Mouse (Mus musculus) kidney, adult 9 months (tissue): ENCODE results near the gene Selenom.

Source experiments
- DNase-seq: peaks from one replicate; pipeline ENCODE4 v3.0.0; 2022

Gene Selenom

DNA sequence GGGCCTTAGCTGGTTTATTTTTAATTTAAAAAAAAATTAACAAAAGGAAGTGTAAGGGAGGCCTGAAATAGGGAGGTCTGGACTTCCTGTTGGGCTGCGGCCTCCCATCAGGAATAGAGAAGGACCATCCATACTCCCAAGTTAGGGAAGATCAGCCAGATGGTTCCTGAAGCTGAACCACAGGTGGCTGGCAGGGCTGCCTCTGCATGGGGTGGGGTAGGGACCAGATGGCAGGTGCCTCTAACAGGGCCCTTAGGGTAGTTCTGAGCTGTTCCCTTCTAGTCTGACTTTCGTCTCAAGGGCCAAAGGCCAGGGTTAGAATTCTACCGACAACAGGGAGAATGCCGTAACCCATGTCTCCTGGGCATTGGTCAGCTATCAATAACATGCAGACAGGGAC, 1.2 kb downstream of the Selenom start:
- DNase-seq = no peak

DNA sequence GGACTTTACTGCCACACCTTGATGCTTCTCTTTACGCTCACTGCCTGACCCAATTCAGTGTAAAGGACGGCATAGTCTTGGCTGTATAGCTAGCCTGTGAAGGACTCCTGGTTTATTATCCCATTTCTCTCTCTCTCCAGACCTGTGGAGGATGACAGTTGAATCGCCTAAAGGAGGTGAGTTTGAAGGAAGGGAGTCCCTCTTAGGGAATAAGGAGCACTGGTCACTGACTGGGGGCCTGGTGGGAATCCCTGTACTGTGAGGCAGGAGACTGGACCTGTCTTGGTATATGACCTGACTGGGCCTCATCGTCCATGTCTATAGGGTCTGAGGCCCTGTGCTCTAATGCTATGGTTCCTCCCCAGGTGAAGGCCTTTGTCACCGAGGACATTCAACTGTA, 1.6 kb downstream of the Selenom start:
- no peak for DNase-seq

DNA sequence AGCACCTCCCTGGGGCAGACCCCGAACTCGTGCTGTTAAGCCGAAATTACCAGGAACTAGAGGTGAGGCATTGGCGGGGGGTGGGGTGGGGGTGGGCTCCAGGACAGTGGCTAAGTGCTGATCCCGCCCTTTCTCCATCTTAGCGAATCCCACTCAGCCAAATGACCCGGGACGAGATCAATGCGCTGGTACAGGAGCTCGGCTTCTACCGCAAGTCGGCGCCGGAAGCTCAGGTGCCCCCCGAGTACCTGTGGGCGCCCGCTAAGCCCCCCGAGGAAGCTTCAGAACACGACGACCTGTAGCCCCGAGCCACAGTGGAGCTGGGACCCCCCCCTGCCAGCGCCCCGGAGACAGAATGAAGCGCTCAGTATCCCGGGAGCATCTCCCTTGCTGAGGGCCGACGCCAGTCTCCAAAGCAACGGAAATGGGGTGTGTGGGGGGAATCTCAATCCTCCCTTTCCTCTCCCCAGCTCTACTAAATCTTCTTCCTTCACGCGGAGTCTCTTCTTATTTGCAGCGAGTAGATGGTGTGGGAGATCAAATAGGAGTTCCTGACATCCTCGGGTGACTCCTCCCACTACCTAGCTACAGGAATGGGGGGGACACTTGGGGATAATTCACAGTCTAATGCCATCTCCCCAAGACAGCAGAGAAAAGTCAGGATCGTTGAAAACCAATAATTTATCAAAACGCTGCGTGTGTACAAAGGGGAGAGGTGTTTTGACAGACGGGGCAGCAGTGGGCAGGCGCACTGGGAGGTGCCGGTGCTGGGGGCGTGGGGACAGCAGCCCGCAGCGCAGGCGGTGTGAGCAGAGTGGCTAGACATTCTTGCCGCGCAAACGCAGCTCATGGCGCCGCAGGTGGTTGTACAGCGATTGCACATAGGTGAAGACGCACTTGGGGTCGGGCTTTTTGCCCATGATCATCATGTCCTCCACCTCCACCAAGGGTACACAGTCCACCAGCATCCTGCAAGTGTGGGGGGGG, 2.7 kb downstream of the Selenom start:
- peak; percentile 47 for DNase-seq

DNA sequence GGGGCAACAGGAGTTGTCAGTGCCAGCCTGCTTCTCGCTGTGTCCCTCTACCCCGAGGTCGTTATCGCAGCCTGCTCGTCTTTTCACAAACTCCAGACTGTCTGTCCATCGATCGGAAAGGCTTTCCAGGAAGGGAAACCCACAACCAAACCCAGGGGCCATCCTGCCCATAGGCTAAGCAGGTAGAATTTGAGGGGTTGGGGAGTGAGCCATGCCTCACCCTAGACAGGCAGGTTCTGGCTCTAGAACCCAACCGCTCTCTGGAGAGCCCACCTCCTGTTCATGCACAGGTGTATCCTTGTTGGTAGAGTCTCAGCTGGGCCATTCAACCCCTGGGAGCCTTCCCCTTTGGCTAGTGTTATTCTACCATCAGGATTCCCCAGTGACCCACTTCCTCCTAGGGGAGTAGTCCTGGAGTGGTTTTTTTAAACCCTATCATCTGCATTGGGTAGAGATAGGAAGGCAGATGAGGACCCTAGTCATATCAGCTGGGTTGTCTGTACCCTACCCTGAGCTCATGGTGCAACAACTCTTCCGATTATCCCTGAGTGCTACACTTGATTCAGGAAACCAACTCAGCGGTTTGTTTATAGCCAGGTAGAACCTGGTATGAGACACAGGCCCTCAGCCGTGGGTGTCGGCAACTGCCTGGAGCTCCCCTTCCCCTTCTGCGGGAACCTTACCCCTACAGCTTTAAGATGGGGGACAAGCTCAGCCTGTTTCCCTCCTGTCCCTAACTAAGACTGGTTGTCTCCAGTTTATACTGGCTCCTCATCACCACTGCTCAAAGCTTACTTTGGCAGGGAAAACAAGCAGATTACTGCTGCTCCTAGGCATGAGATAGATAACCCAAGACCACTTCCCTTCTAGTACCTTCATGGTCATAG, 3.6 kb downstream of the Selenom start:
- no peak for DNase-seq

DNA sequence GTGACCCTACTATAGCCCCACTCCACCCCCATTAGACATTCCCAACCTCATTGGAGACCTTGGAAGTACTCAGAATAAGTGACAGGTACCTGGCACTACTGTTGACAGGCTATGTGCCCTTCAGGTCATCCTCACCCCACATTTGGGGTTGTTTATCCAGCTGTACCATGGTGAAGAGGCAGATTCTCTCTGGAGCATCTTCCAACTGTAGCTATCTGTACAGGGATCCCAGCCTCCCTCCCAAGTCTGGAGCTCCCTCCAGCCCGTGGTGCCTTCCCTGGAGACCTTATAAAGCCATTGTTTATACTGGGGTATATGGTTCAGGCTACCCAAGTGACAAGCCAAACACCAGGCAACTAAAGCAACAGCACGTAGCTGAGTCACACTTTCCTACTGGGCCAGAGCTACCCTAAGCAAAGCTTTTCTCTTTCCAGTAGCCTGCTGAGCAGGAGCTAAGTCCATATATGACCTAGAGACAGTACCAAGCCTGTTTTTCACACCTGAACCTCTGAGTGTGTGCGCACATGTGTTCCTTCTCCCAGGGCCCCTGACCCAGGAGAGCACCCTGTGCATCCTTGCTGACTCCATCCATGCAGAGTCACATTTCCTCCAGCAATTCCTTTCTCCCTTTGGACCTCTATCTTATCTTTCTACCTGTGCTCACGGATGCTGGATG, 4.7 kb downstream of the Selenom start:
- DNase-seq = no peak

DNA sequence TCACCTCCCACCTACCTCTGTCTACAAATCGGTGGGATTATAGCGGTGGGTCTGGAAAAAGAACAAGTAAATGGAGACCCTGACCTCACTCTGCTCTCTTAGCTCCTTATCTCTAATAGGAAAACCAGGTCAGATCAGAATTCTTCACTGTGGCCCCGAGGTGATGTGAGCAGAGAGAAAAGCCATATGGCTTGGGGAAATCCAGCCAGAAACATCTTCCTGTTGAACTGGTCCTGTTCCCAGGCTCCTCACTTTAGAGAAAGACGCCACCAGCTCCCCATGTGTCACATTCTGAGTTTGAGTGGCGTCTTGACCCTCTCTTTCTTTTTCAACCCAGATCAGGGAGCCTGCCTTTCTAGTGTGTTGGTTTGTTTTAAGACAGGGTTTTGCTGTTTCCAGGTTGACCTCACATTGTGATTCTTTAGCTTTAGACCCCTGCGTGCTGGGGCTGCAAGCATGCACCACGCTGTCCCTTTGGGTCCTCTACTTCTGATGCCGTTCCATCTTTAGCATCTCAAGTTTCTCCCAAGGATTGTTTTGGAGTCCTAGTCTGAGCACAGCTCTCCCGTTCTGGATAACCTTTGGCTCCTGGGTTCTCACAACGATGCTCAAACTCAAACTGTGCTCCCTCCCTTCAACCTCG, 5.4 kb downstream of the Selenom start:
- DNase-seq = no peak

DNA sequence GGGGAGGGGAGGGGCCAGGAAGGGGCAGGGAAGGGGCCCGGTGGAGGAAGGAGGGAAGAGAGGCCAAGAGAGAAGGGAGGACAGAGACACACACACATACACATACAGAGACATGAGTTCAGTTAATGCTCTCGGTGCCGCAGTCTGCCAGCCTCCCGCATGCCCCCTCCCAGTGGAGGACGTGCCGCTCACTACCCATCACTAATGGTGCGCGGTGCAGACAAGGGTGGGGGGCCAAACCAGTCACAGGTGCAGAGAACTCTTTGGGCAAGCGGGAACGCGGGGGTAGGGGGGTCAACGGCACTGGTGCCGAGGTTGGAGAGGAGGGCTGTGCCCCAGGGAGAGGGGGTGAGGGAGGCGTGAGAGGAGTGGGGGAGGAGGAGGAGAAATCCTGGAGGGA, 6.4 kb downstream of the Selenom start:
- DNase-seq = no peak

DNA sequence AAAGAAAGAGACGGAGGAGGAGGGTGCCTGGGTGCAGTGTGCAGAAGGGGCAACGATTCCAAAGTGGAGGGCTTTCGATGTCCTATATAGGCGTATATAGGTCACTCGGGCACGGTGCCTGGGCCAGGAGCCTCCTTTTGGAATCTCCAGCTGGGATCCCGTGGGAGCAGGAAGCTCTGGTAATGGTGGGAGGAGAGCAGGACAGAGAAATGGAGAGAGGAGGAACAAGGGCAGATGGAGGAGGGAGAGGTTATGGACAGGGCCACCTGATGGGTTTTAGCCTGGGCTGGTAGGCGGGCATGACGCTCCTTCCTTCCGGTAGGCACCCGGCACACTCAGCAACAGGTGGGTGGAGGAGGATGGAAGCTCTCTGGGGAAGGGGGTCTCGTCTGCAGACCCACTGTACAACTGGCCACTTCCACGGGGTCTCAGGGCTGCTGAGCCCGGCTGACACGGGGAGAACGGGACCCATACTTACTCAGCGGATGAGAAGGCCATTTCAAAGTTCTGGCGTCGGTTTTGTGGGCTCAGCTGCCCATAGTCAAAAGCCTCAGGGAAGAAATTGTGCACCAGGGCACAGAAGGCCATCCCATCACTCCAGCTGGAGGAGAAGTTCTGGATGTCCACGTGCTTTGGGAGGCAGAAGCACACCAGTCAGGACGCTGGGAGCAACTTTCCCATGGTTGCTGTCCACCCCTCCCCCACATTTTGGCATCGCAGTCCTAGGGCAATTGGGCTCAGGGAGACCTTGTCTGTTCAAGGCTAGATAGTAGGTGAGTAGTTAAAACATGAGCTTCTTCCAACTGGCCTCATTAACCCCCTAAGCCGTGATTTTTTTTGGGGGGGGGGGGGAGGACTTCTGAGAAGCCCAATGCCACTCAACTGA, 7.1 kb downstream of the Selenom start:
- no peak for DNase-seq

DNA sequence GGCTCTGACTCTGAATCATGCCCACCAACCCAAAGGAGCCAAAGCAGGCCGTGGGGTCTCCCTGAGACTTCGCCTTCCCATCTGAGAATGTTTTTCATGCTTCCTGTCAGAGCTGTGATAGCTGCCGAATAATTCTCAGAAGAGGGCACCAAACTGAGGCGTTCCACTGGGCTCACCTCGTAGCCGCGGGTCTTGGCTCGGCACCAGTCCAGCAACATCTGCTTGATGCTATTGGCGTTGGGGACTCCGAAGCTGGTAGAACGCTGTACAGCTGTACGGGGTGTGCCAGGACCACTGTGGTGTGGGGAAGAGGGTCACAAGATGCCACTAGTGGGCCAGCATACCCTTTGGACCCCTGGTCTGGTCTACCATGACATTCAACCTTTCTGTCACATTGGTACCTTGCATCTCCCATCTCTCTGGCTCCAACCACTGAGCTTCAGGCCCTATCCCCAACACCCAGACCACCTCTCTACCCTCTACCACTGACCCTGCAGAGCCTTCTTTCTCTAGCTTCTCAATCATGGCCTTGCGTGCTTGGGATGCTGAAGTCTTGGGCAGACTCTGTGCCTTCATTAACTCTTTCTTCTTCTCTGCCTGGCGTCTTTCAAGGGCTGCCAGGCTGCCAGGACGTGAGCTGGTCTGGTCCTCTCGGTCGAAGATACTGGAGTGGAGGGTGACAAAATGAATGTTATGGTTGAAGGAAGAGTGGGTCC, 8.0 kb downstream of the Selenom start:
- DNase-seq = no peak

DNA sequence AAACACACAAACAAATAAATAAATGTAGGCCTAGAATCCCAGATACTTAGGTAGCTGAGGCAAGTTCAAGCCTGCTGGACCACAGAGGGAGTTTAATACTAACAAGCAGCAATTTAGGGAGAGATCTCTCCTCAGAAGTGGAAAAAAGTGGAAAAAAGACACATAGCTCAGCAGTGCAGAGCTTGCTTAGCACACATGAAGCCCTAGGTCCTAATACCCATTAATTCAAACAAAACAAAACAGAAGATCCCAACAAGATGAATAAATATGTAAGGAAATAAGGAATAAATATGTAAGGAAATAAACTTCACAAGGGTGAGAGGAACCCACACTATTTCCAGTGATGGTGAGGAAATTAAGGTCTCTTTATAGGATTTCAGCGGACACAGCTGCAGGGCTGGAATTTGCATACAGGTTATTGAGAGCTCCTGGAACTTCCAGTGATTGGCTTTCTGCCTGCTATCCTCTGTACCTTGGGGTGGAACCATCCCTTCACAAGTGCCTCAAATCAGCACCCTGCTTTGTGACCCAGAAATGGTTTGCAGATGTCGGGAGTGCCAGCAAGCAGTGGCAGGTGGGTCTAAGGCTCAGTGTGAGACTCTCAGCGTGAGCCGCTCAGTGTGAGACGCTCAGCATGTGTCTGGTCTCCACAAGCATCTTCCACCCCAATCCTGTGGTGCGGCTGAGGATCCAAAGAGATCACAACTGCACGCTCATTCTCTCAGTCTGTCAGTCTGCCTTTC, 9.5 kb downstream of the Selenom start:
- DNase-seq = no peak

DNA sequence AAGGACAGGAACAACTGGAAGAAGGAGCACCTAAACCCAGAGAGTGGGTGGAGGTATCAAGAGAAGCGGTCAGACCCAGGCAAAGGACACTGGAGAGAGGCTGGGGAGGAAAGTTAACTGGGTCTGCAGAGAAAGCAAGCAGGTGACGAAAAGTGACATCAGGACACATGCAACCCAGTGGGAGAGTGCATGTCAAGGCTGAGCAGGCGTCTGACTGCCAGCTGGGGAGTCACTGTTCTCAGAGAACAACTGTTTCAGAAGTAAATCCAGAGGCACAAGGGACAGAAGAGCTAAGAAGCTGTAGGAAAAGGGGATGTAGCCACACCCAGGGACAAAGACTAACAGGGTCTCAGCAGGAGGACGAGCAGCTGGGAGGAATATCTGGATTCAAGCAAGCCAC, 11.1 kb downstream of the Selenom start:
- DNase-seq = no peak

DNA sequence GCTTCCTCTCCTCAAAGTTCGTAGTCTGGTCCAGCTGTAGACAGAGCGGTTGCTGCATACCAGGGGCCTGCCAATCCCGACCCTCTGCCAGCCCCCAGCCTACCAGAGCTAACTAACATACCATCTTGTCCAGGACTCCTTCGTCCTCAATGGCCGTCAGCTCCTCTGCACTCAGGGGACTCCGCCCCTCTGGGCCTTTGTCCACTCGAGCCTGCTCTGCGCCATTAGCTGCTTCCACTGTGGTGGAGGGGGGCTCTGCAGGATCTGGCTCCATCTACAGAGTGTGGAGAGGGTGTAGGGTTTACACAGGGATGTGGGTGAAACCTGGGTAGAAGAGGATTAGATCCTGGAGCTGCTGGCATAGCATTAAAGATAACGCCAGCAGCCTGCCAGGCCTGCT, 11.7 kb downstream of the Selenom start:
- no peak for DNase-seq

DNA sequence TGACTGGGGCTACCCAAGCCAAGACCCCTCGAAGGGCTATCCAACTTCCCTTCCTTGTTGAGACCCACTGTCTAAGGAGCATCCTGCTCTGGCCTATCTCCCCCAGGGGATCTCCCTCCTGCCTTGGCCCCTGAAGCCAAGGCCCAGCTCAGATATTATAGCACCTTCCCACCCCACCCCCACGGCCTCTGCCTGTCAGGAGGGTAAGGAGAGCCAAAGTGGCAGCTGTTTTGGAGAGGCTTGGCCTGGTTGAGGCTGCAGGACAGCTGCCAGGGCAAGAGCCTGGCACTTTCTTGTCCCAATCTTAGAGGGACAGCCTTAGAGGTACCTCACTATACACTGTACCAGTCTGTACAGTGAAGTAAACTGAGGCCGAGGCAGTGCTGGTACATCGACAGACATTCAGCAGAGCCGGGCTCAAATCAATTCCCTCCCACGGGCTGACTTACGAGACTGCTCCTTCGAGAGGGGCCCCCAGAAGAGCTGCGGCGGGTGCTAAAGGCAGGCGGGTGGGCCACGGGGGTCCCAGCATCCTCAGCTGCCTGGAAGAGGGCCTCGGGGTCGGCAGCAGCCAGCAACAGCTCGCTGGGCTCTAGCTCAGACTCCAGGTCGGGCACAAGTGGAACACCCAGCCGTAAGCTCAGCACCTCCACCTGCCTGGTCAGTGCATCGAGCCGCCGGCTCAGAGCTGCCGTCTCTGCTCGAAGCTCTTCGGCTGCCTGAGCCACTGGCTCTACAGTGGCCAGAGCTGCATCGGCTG, 12.7 kb downstream of the Selenom start:
- DNase-seq = no peak

DNA sequence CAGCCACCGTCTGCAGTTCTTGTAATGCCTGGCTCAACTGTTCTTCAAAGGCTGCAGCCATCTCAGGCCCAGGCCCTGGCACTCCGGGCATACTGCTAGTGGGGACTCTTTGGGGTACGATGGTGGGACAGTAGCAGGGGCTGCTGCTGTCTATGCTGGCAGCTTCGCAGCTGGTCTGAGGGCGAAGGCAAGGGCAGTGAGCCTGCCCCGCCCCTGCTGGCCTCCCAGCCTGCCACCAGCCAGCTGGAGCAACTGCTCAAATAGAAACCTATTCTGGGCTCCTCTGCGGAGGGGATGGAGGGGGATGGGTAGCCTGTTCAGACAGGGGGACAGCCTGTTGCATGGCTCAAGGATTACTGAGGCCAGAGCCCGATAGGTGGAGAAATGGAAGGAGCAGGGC, 13.3 kb downstream of the Selenom start:
- DNase-seq = no peak

DNA sequence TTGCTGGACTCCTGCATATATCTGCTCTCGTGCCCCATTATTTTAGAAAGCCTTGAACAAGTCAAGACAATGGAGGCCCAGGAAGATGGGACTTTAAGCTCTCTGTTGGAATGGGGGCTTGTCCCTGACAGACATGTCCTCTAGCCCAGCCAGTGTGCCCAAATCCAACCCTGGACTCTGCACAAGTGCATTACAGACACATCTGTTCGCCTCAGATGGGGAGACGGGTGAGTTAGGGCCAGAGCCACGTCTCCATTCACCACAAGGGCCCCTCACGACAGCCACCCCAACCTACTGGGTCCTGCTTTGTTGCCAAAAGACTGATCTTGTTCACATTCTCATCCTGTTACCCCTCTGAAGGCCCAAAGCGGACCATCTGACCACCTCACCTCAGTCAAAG, 13.7 kb downstream of the Selenom start:
- DNase-seq = no peak

DNA sequence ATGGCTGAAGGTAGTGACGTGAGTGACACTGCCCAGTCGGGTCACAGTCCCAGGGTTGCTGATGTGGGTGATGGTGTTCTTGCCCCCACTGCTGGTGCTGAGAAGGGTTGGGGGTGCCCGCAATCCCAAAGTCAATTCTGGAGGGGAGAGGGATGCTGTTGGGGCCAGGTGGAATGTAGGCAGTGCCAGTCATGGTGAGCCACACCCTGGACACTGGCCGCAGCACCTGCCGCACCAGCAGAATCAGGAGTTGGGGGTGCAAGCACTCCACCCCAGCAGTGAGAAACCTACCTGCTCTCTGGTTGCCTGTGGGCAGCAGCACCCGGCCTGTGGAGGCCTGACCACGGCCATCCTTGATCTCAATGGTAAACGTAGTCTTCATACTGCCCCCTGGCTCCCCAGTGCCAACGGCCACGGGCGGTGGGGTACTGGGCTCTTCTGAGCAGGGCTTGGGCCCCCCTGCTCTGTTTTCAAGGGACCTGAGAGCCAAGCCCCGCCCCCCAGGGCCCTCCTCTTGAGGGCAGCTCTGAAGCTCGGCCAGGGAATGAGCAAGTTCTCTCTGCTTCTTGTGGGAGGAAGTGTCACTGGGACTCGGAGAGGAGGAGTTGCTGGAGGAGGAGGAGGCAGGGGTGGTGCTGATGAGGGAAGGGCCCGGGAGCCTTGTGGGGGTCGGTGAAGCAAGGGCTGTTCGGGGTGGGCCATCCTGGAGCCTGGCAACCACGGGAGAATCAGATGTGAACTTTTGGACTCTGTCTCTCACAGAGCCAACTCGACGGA, 15.2 kb downstream of the Selenom start:
- DNase-seq = no peak

DNA sequence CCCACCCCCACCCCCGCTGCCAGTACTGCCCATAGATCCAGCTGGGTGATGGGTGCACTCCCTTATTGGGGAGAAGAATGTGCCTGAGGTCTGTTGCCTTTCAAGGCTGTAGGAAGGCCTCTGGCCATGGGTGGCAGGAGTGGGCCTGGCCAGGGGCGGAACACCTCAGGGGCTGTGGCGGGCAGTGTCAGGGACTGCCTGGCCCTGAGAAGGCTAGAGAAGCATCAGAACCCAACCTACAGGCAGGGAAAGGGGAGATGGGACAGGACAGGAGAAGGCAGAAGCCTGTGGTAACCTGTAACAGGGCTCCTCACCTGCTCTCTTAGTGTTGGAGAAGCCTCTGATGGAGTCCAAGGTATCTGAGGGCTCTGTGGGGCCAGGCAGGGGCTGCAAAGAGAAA, 16.2 kb downstream of the Selenom start:
- DNase-seq = no peak

DNA sequence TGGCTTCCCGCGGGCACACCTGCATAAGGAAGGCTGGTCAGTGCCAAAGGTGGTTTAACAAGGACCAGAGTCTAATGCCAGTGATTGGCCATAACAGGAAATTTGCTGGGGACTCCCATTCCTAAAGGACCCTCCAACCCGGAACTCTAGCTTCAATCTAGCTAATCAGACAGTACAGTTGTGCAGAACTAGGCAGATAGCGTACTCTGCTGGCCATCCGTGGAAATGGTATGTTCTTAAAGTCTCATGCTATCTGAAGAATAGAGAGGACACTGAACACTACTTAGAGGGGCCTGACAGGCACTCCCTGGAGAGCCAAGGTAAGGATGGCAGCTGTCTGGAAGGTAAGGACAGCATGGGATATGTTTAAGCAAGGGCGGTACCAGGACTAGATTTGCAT, 17.1 kb downstream of the Selenom start:
- DNase-seq = no peak
